Mouse (Mus musculus): ENCODE results near the gene Thap4. TPM values are rescaled to one million over a fixed set of nuclear protein-coding genes. Genes with fewer than 3 reads are reported as not detected.

Thap4 gene
- total and polyA plus RNA-seq, 2 experiments: 10.0 to 17.5 TPM

- TF ChIP-seq POLR2A (IDR thresholded peaks at IDR 0.05; ENCODE audit: extremely low read depth, insufficient read depth, low read length) (no peak), CTCF (IDR thresholded peaks at IDR 0.05; ENCODE audit: low read depth, low read length) (peak; percentile 96)
- peak; percentile 36 for DNase-seq (ENCODE audit: extremely low read depth, low read depth, low spot score)
Measured at GRCm38 (mm10) chr1:93726974-93727373, 27.7 kb downstream of the Thap4 start.

DNA sequence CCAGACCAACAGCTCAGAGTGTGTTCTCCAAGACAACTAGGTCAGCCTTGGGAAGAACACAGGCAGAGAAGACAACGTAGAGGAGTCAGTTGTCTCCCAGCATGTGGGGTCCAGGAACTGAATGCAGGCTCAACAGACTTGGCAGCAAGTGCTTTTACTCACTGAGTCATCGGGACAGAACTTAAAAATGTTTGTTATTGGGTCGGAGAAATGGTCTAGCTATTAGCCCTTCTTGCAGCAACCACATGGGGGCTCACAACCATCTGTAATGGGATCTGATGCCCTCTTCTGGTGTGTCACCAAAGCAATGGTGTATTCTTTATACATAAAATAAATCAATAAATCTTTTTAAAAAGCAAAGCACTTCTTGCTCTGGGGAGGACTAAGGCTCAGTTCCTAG is 28.5 kb downstream of the Thap4 start:
- Histone ChIP-seq H3K79me2 (ENCODE audit: control insufficient read depth, insufficient read depth, low read length) (peaks cover 2% of the 10 kb centered on the region; the same call in 1 of the 2 replicates), H3K27ac (replicated peaks; ENCODE audit: insufficient read depth, low read depth, low read length) (no peak overlapping the region), H3K27me3 (ENCODE audit: control insufficient read depth, insufficient read depth, low read length) (no peaks in the 10 kb centered on the region), H3K4me1 (ENCODE audit: control insufficient read depth, insufficient read depth, low read length) (peaks cover 2% of the 10 kb centered on the region; the same call in 1 of the 2 replicates), H3K4me3 (ENCODE audit: insufficient read depth, low read depth, low read length) (no peak overlapping the region), H3K36me3 (ENCODE audit: control insufficient read depth, insufficient read depth, low read length) (no peaks in the 10 kb centered on the region), H3K9ac (ENCODE audit: low read depth, low read length) (no peak overlapping the region)
- TF ChIP-seq POLR2A (IDR thresholded peaks at IDR 0.05; ENCODE audit: extremely low read depth, insufficient read depth, low read length) (no peak), CTCF (IDR thresholded peaks at IDR 0.05; ENCODE audit: low read depth, low read length) (no peak)
- no peak for DNase-seq (ENCODE audit: extremely low read depth, low read depth, low spot score)
- WGBS: 72% methylated on average over 3 of the region's 3 CpGs

More at GRCm38 (mm10) chr1:93726974-93727373, 27.7 kb downstream of the Thap4 start:
- Histone ChIP-seq H3K27me3 (ENCODE audit: control insufficient read depth, insufficient read depth, low read length) (no peaks in the 10 kb centered on the region), H3K9ac (ENCODE audit: low read depth, low read length) (no peak overlapping the region), H3K4me3 (ENCODE audit: insufficient read depth, low read depth, low read length) (no peak overlapping the region), H3K4me1 (ENCODE audit: control insufficient read depth, insufficient read depth, low read length) (no peaks in the 10 kb centered on the region), H3K27ac (replicated peaks; ENCODE audit: insufficient read depth, low read depth, low read length) (no peak overlapping the region), H3K36me3 (ENCODE audit: control insufficient read depth, insufficient read depth, low read length) (no peaks in the 10 kb centered on the region), H3K79me2 (ENCODE audit: control insufficient read depth, insufficient read depth, low read length) (peaks cover 4% of the 10 kb centered on the region; the same call in 1 of the 2 replicates)
- WGBS: 60% methylated on average over 3 of the region's 3 CpGs

DNA sequence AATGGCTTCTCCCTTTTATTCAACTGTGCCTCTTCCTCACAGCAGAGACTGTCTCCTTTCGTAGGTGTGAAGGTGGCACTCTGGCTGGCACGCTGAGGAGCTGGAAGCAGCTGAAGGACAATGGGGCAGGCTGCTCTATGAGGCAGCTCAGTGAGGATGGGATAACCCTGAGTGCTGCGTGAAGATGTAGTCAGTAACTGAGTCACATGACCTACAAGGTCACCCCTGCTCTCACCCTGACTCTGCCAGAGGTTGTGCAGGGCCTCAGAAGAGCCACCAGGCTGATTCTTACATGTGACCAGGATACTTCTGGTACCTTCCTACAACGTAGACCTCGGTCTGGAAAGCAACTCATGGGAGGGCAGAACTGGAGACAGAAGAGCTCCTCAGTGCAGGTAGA is 29.0 kb downstream of the Thap4 start:
- H3K9ac ChIP-seq (ENCODE audit: low read depth, low read length): no peak overlapping the region
- no peaks in the 10 kb centered on the region for H3K79me2 ChIP-seq (ENCODE audit: control insufficient read depth, insufficient read depth, low read length)
- no peak overlapping the region for H3K27ac ChIP-seq (replicated peaks; ENCODE audit: insufficient read depth, low read depth, low read length)
- H3K27me3 ChIP-seq (ENCODE audit: control insufficient read depth, insufficient read depth, low read length): no peaks in the 10 kb centered on the region
- H3K36me3 ChIP-seq (ENCODE audit: control insufficient read depth, insufficient read depth, low read length): no peaks in the 10 kb centered on the region
- TF ChIP-seq POLR2A (IDR thresholded peaks at IDR 0.05; ENCODE audit: extremely low read depth, insufficient read depth, low read length) (no peak), CTCF (IDR thresholded peaks at IDR 0.05; ENCODE audit: low read depth, low read length) (no peak)
- H3K4me3 ChIP-seq (ENCODE audit: insufficient read depth, low read depth, low read length): no peak overlapping the region
- peaks cover 2% of the 10 kb centered on the region; the same call in 1 of the 2 replicates for H3K4me1 ChIP-seq (ENCODE audit: control insufficient read depth, insufficient read depth, low read length)
- no peak for DNase-seq (ENCODE audit: extremely low read depth, low read depth, low spot score)
- WGBS: 89% methylated on average over 5 of the region's 5 CpGs

DNA sequence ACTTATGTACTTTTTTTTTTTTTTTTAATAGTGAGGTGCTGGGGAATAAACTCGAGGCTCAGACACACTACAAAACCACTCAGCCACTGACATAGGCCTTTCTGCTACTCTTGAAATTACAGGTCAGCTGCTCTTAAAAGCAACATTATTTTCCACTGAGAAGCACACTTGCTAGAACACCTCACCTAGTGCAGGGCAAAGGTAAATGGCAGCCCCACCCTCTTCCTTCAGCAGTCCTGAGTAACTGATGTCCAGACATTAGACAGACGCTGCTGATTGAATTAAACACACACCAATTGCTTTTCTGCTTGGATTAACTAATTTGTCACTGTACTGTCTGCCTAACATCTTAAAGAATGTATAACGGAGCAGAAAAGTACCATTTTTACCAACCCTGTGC is 30.0 kb downstream of the Thap4 start:
- Histone ChIP-seq H3K9ac (ENCODE audit: low read depth, low read length) (no peak overlapping the region), H3K36me3 (ENCODE audit: control insufficient read depth, insufficient read depth, low read length) (no peaks in the 10 kb centered on the region), H3K79me2 (ENCODE audit: control insufficient read depth, insufficient read depth, low read length) (no peaks in the 10 kb centered on the region), H3K27ac (replicated peaks; ENCODE audit: insufficient read depth, low read depth, low read length) (no peak overlapping the region), H3K4me1 (ENCODE audit: control insufficient read depth, insufficient read depth, low read length) (peaks cover 2% of the 10 kb centered on the region; the same call in 1 of the 2 replicates), H3K27me3 (ENCODE audit: control insufficient read depth, insufficient read depth, low read length) (no peaks in the 10 kb centered on the region), H3K4me3 (ENCODE audit: insufficient read depth, low read depth, low read length) (no peak overlapping the region)
- 92% methylated on average over 3 of the region's 3 CpGs for WGBS
- no peak for DNase-seq (ENCODE audit: extremely low read depth, low read depth, low spot score)
- TF ChIP-seq CTCF (IDR thresholded peaks at IDR 0.05; ENCODE audit: low read depth, low read length) (no peak), POLR2A (IDR thresholded peaks at IDR 0.05; ENCODE audit: extremely low read depth, insufficient read depth, low read length) (no peak)

GRCm38 (mm10) chr1:93721557-93721956 is 33.1 kb downstream of the Thap4 start:
- H3K4me3 ChIP-seq (ENCODE audit: insufficient read depth, low read depth, low read length): no peak overlapping the region
- no peaks in the 10 kb centered on the region for H3K79me2 ChIP-seq (ENCODE audit: control insufficient read depth, insufficient read depth, low read length)
- WGBS: 67% methylated on average over 7 of the region's 7 CpGs
- H3K27me3 ChIP-seq (ENCODE audit: control insufficient read depth, insufficient read depth, low read length): no peaks in the 10 kb centered on the region
- no peak overlapping the region for H3K27ac ChIP-seq (replicated peaks; ENCODE audit: insufficient read depth, low read depth, low read length)
- peaks cover 2% of the 10 kb centered on the region; the same call in 1 of the 2 replicates for H3K4me1 ChIP-seq (ENCODE audit: control insufficient read depth, insufficient read depth, low read length)
- H3K9ac ChIP-seq (ENCODE audit: low read depth, low read length): no peak overlapping the region
- DNase-seq (ENCODE audit: extremely low read depth, low read depth, low spot score): no peak
- H3K36me3 ChIP-seq (ENCODE audit: control insufficient read depth, insufficient read depth, low read length): peaks cover 2% of the 10 kb centered on the region; the same call in 1 of the 2 replicates
- TF ChIP-seq POLR2A (IDR thresholded peaks at IDR 0.05; ENCODE audit: extremely low read depth, insufficient read depth, low read length) (no peak), CTCF (IDR thresholded peaks at IDR 0.05; ENCODE audit: low read depth, low read length) (no peak)

GRCm38 (mm10) chr1:93716166-93716565 is 38.5 kb downstream of the Thap4 start:
- TF ChIP-seq CTCF (IDR thresholded peaks at IDR 0.05; ENCODE audit: low read depth, low read length) (no peak), POLR2A (IDR thresholded peaks at IDR 0.05; ENCODE audit: extremely low read depth, insufficient read depth, low read length) (no peak)
- H3K4me3 ChIP-seq (ENCODE audit: insufficient read depth, low read depth, low read length): no peak overlapping the region
- no peaks in the 10 kb centered on the region for H3K79me2 ChIP-seq (ENCODE audit: control insufficient read depth, insufficient read depth, low read length)
- no peaks in the 10 kb centered on the region for H3K27me3 ChIP-seq (ENCODE audit: control insufficient read depth, insufficient read depth, low read length)
- H3K4me1 ChIP-seq (ENCODE audit: control insufficient read depth, insufficient read depth, low read length): peaks cover 6% of the 10 kb centered on the region
- no peak overlapping the region for H3K27ac ChIP-seq (replicated peaks; ENCODE audit: insufficient read depth, low read depth, low read length)
- DNase-seq (ENCODE audit: extremely low read depth, low read depth, low spot score): no peak
- H3K36me3 ChIP-seq (ENCODE audit: control insufficient read depth, insufficient read depth, low read length): peaks cover 2% of the 10 kb centered on the region; the same call in 1 of the 2 replicates
- 91% methylated on average over 2 of the region's 2 CpGs for WGBS
- no peak overlapping the region for H3K9ac ChIP-seq (ENCODE audit: low read depth, low read length)
